Mouse (Mus musculus): ENCODE measurements around the gene Plgrkt.

DNA sequence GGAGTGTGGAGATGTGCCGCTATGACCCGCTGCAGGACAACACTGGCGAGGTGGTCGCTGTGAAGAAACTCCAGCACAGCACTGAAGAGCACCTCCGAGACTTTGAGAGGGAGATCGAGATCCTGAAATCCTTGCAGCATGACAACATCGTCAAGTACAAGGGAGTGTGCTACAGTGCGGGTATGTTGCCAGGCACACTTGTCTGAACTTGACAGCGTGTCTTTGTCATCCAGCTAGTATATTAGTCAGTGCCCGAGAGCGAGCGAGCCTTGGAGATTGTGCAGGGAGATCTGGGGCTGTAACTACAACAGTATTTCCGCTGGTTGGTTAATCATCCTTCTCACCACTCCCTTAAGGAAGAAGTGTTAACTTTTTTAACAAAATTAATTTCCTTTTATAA, 66.3 kb downstream of the Plgrkt start:
- TF ChIP-seq CTCF (IDR thresholded peaks at IDR 0.05; ENCODE audit: borderline replicate concordance, extremely low read depth, insufficient read depth, insufficient read length) (no peak), POLR2A (IDR thresholded peaks at IDR 0.05; ENCODE audit: borderline replicate concordance, extremely low read depth, insufficient read depth, insufficient read length, poor library complexity, severe bottlenecking) (no peak)

All from brain, embryonic 14.5 days (tissue).